Mouse (Mus musculus): ENCODE data around the gene Mex3d.
A peak's percentile ranks its signal among the peaks of the same experiment; 100 is the strongest.
"Not testable (repeated sequence)": the region's sequence is repeated elsewhere in the genome, so short reads cannot be mapped to it uniquely, and the experiment has no call there.

Gene Mex3d

DNA sequence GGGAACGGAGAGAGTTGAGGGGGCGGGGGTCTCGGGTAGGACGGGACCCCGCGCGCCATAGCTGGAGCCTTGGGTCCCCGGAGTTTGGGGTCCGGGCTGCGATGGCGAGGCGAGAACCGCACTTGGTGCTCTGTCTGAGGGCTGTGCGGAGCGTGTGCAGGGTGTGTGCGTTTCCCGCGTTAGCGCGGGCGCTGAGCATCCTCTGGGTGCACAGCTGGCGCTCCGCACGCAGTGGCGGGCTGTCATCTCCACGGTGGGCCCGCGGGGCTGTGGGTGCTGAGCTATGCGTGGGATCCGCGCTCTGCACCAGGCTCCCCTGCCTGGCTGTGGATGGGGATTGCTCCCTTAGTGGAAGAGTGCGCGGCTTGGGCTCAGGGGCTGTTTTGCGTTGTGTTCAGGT, 30.7 kb downstream of the Mex3d start:
- no peak for DNase-seq (ENCODE audit: low spot score in 2 of 2)

DNA sequence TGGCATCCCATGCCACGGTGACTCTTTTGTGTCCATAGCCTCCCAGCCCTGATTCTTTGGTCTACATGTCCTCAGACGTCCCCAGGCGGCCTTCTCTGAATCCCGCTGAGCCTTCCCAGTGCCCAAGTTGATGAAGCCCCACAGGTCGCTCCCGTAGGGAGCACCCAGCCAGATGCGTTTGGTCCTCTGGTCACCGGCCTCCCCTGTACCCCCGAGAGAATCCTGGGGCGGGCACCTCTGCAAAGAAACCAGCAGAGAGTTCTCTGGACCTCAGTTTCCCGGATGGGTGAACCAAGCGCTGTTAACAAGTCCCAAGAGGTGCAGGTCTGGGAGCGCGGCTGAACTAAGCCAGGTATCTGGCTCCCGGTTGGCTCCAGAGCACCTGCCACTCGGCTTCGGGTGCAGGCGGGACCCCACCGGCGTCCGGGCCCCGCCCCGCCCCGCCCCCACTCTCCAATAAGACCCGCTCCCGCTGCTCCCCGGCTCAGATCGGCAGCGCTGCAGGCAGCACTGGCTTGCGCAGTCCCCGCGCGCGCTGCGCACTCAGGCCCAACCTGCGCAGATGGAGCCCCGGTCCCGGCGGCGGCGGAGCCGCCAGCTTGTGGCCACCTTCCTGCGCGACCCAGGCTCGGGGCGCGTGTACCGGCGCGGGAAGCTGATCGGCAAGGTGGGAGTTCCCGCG, 31.3 kb downstream of the Mex3d start, which contains the start of gene Plk5:
TSS of gene Plk5 (plus strand) at position 459 of the 682 bp plus-strand sequence.
- no peak for DNase-seq (ENCODE audit: low spot score in 2 of 2)

DNA sequence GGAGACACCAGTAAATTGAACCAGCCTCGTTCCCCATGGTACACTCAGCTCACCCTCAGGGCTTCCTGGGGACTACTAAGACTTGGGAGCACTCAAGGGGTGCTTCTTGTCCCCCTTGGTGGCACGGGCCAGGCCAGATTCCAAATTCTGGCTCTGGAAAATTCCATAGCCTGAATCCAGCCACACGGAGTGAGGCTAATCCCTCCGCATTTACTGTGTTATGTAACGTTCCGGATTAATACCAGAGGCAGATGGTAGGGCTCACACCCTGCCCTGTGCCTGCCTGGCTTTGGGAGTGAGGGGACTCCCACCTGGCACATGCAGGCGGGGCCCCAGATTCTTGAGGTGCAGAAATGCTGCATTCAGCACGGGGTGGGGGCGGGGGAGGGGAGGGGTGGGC, 32.0 kb downstream of the Mex3d start:
- no peak for DNase-seq (ENCODE audit: low spot score in 2 of 2)

DNA sequence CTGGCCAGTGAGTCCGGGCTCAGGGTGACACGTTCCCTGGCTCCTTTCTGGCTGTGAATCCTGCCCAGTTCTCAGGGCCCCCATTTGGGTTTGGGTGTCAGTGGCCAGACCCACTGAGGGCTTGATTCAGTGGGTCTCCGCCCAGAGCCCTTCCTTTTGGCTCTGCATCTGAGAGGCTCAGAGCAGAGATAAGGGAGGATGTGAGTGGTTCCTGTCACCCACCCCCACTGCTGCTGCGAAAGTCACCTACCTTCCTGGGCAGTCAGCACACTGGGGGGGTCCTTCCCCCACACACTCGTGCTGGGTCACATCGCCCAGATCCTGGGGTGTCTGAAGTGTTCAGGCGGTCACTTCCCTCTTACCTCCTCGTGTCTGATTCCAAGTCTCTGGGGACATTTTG, 34.7 kb downstream of the Mex3d start:
- no peak for DNase-seq (ENCODE audit: low spot score in 2 of 2)

DNA sequence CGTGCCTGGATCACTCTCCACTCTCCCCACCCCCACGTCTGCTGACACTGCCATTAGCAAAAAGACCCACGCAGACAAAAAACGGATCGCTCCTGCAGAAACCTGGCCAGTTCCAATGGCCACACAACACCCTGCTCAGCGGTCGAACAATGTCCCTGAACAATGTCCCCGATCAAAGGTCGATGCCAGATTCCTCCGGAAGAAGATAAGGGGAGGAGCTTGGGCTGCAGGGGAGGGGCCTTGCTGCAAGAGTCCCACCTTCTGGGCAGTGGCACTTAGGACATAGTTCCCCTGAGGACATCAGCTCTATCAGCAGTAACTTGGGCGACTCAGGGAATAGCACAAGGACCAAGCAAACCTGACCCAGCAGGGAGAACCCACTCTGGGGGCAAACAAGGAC, 35.6 kb downstream of the Mex3d start:
- DNase-seq (ENCODE audit: low spot score in 2 of 2): no peak

DNA sequence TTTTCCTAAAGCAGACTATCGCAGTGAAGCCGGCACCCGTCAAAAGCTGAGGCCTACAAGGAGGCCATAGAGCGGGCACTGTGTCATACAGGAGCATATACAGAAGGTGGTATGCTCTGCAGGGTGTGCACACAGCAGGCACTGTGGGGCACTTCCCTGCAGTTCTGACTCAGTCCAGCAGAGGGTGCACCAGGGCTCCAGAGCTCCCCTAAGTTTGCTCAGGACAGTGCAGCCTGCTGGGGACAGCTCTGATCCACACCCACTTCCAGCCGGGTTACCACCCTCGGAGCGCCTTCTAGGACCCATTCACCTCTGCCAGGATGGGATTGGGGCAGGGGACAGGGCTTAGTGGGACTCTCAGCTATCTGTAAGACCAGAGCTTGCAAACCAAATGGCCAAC, 37.2 kb downstream of the Mex3d start:
- peak in 1 of 2 experiments; percentile 84 for DNase-seq (ENCODE audit: low spot score in 2 of 2)

DNA sequence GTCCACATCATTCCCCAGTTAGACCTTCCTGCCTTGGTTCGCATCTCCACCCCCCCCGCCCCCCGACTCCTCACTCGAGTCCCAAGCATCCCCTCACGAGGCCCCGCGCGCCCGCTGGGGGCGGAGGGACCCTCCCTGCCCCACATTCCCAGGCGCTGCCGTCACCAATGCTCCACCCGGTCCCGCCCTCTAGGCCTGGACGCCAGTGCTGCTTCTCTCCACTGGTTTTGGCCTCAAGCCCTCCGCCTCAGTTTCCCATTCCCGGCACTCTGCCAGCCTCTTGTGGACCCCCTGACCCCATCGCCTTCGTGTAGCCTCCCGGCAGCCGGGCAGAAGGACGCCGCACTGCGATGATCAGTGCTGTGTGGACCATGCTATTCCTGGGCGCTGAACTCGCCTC, 38.5 kb downstream of the Mex3d start:
- DNase-seq (ENCODE audit: low spot score in 2 of 2): no peak

DNA sequence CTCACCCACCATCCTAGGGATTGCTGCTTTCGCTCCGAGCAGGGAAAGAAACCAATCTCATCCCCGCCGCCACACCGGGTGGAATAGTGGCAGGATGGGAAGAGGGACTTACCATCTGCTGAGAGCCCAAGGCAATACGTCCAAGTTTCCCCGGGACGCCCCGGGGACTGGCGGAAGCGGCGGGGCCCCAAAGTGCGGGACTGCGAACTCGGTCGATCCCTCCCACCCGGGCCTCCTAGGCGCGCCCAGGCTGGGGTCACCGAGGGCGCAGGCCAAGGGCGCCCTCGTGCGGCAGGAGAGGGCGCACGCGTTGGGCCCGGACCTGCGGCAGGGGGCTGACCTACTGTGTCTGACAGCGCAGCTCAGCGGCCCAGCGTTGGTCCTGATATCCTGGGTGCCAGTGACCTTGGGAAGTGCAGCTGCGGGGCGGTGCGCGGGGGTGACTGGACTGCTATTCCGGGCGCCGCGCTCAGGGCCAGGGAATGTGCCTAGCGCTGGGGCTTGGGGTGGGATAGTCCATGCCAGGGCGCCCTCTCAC, 39.1 kb downstream of the Mex3d start, which contains the start of gene Adamtsl5:
TSS of gene Adamtsl5 (minus strand) at position 169 of the 538 bp plus-strand sequence.
- DNase-seq (ENCODE audit: low spot score in 2 of 2): no peak

DNA sequence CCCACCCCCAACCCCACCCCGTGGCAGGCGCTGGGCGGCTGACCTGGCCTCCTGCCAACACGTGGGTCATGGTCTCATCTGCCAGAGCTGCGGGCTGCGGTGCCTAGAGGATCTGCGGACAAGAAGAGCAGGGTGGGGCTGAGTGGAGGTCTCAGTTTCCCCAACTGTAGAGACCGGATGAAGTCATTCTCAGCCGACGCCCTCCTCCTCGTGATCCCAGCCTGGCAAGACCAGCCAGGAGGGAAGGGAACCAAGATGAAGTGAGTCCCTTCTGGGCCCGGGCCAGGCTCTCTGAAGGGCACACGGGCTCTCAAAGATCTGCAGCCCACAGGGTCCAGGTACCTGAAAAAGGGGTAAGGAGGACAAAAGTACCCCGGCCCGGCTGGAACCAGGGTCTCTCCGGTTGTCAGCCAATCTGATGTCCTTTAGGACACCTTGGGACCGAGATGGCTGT, 39.9 kb downstream of the Mex3d start:
- no peak for DNase-seq (ENCODE audit: low spot score in 2 of 2)

DNA sequence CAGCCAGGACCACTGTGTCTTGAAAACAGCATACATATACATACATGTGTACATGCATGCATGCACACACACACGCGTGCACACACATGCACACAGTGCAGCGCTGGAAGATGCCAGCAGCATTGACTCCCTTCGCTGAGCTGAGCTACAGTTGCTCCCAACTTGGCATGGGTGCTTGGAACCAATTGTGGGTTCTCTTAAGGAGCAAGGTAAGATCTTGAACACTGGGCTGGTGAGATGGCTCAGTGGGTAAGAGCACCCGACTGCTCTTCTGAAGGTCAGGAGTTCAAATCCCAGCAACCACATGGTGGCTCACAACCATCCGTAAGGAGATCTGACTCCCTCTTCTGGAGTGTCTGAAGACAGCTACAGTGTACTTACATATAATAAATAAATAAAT, 41.5 kb downstream of the Mex3d start:
- not testable (repeated sequence) for DNase-seq (ENCODE audit: low spot score in 2 of 2)

DNA sequence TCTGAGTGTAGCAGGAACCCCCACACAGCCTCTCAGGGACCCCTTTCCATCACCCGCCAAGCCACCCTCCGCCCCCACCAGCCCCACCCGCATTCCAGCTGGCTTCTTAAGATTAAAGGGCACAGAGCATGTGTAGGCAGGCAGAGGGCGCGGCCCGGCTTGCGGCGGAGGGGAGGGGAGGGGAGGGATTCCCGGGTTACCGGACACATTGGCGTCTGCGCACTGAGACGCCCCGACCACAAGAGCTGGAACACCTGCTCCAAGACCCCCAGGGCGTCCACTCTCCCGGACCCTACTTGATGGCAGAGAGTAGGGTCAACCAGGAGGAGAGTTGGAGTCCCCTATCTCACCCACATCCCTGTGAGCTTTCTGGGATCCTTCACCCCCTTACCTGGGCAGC, 42.3 kb downstream of the Mex3d start:
- no peak for DNase-seq (ENCODE audit: low spot score in 2 of 2)

DNA sequence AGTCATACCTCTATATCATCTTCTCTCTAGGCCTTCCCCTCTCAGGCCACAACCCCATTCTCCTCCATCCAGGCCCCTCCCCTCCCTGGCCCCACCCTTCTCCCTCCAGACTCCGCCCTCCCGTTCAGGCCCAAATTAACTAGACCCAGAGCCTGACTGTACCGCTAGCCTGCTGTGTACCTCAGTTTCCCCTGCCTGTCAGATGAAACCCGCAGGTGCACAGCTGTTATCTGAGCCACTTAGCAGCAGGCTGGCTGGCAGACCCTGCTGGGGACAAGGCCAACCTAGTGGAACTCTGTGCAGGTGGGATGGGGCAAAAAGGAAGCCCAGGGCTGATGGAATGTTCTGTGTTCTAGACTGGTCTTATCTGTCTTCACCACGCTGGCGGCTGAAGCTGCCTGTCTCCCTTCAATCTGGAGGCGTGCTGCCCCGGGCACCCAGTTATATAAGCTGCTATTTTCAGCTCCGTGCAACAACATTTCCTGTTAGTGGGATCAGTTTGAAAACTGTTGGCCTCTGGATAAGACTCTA, 43.3 kb downstream of the Mex3d start:
- no peak for DNase-seq (ENCODE audit: low spot score in 2 of 2)

DNA sequence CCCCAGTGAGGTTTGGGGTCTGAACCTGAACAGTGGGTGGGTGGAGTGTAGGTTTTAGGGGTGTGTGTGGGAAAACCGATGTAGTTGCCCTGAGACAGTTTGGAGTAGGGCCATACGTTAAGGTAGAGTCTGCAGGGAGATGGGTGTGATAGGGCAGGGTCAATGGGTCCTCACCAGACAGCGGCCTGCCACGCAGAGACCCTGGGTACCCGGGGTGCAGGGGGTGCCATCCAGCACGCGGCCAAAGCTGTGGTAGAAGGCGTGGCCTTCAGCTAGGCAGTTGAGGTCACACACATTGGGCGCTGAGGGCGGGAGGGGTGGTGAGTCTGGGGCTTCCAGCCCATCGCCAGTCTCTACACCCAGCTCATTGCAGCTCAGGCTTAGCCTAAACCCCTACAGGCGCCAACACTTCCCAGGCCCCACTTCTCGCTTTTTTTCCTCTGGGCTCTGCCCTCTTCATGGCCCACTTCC, 44.0 kb downstream of the Mex3d start:
- DNase-seq (ENCODE audit: low spot score in 2 of 2): no peak

DNA sequence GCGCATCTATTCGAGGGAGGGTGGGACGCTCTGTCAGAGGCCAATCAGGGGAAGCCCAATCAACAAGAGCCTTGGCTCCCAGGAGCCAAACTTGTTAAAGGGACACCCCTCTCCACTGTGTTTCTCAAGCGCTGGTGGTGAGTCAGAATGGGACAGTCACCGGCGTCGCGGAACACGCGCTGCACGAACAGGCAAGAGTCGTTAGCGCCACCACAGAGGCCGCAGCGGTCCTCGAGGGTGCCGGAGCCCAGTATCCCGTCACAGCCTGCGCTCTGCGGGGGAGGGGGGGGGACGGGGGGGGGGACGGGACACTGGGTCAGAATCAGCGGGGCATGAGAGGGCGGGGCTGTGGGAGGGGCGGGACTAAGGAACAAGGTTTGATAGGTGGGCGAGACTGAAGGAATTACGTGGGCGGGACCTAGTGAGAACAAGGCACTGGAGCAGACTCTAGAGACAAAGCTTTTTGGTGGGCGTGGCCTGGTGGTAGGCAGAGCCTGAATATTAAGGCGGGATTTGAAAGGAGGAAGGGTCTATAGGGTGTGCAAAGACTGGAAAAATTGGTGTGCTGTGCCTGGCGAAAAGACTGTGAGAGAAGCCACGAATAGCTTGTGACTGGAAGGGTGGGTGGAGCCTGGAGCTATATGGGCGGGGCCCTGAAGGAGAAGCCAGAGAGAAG, 44.6 kb downstream of the Mex3d start:
- no peak for DNase-seq (ENCODE audit: low spot score in 2 of 2)

DNA sequence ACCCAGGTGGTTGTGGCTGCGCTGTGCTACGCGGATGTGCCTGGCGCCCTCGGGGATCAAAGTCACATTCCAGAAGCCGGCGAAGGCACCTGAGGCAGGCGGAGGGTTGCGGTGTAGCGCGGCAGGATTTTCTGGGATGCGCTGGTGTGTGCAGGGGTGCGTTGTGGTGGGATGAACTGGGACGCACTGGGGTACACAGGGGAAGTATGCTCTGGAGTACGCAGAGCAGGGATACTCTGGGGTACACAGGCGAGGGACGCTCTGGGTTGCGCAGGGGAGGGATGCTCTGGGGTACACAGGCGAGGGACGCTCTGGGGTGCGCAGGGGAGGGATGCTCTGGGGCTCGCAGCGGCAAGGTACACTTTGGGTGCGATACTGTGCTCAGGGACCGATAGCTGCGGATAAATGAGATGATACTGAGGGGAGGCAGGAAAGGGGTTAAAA, 45.1 kb downstream of the Mex3d start:
- no peak for DNase-seq (ENCODE audit: low spot score in 2 of 2)

DNA sequence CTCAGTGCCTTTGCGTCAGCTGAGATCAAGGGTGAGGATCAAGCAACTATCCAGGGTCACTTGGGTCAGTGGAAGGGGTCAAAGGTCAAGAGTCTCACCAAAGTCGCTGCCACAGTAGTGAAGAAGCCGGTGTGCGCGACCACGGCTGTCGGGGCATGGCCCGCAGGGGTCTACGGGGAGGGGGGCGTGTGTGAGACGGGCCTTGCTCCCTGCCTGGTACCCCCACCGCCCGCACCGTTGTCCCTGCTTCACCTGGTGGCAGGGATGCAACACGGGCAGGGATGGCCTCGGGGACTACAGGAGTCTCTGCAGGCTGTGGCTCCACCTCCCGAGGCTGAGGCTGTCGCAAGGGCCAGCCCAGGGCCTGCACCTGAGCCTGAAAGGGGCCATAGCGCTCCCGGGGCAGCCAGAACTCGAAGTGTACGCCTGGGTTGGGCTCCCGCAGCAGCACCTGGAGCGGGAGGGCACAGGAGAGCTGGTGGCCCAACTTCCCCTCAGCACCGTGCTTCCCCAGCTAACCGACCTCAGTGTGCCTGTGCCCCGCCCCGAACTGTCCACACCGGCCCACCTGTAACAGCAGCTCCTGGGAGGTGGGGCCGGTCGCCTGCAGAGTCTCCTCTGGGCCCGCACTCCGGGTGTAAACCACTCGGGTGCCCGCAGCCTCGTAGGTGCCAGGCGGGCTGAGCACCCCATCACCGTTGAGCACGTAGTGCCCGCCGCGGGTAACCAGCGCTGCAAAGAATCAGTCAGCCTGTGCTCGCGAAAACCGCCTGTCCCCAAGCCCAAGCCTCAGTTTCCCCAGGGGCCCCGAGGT, 45.8 kb downstream of the Mex3d start:
- DNase-seq (ENCODE audit: low spot score in 2 of 2): no peak

DNA sequence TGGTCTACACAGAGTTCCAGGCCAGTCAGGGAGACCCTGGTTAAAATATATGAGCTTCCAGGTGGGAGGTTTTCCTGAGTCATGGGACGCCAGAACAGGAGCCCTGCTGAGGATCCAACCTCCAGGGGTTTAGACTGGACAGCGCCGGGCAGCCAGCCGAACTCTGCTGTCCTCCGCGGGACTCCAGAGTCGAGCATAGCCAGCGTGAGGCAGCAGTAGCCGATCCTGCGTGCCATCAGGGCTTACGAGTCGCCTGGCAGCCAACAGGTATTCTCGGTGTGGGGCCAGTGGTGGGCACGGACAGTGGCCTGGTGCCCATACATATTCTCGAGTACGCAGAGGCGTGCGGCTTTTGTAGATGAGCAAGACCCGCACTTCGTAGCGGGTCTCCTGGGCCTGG, 46.4 kb downstream of the Mex3d start:
- DNase-seq (ENCODE audit: low spot score in 2 of 2): no peak

DNA sequence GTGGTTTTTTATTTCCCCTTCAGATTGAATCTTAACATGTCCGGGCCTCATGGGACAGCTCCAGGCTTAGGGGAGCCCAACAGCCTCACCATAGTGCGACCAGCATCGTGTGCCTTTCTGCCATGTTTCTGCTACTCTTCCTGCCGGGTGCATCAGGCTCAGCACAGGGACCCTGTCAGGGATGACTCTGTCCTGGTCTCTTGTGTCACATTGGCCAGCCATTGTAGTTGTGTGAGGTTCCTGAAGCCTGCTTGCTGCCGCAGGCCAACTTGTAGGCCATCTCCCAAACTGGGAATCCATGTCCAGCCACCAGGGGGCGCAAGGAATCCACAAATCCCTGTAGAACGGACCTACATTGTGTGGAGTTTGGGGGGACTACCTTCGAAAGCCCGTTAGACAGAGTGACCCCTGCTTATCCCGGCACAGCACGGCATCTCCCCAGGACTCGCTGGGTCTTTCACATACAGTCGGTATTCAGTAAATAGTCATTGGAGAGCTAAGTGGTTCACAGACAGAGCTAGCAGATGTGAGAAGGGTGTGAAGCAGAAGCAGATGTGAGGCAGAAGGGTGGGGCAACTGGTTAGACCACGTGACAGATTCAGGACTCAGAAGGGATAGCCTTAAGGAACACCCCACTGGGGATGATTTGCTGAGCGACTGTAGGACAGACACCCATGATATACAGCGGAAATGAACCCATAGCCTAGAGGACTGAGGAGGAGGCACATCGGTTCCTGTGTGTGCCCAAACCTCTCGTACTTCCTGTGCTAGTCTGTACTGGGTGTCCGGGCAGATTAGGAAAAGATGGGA, 47.3 kb downstream of the Mex3d start:
- DNase-seq (ENCODE audit: low spot score in 2 of 2): peak in 1 of 2 experiments; percentile 87

DNA sequence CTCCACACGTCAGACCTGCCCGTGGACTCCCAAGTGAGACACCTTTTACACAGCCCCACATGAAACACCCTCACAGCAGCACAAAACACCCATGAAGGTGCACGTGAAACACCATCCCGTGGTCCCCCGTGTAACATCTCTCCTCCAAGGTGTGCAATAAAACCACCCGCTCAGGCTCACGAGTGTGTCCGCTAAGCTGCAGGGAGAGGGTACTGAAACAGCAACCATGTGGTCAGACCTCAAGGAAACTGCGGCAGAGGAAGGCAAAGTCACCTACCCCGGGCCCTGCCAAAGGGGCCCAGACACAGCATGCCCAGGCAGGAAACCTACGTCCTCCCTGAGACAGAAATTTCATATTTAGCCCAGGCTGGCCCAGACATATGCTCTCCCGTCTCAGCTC, 51.2 kb downstream of the Mex3d start:
- no peak for DNase-seq (ENCODE audit: low spot score in 2 of 2)

DNA sequence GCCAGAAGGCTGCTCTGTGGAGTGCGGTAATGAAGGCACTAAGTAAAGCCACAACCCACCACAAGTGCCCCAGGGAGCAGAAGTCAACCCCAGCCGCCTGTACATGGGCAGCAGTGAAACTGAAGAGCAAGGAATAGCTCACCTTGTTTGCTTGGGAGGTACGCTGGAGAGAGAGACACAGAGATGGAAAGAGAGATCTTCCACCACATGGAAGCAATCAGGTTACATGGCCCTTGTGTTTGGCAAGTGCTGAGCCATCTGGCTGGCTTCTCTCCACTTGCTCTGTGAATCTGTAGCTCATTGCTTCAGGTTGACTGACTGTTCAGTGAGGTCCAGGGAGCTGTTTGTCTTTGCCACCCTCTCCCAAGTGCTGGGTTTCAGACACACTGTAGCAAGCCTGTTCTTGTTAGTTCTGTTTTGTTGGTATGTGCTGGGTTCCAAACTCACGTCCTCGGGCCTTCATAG, 54.9 kb downstream of the Mex3d start:
- DNase-seq (ENCODE audit: low spot score in 2 of 2): no peak

All from left cerebral cortex, adult 9 months (tissue).